Comparison of ENCODE assay signal across 20 mouse cellular contexts in the genomic region with DNA sequence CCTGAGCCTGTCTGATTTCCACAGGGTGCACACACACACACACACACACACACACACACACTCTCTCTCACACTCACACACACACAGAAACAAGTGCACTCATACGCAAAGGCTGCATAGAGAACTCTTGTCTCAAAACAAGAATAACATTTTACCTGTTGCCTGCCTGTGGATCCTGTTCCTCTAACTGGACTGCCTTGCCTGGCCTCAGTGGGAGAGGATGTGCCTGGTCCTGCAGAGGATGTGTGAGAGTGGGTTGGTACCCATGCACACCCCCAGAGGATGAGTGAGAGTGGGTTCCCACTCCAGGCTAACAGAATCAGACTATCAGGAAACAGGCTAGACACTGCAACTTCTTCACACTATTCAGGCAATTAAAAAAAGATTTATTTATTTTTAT. TPM values are rescaled to one million over a fixed set of nuclear protein-coding genes. Genes with fewer than 3 reads are reported as not detected.
DNase-seq lines count a peak whose midpoint lies in the region; ATAC-seq and TF ChIP-seq lines count a peak whose summit lies in the region.
"Had no signal": no experiment of that assay in that cellular context is flagged by ENCODE, and none has a peak within 500 bp of the region (broad histone marks: within the 10 kb centered on the region; RNA-seq: fewer than 3 reads in every experiment).

No protein-coding gene starts in this region.

- ATAC-seq in forebrain, embryonic 13.5 days: no peak
- ATAC-seq in liver, embryonic 12.5 days: no peak
- ATAC-seq: activated CD4-positive, CD25-positive, alpha-beta regulatory T cell, adult 4 months; hindbrain, embryonic 16.5 days; inflammation-experienced regulatory T-cells, adult 6 months; Patski had no signal

- DNase-seq in forebrain, embryonic 10.5 days (ENCODE audit: extremely low spot score, low spot score): no peak
- DNase-seq in liver: no peak
- no peak for DNase-seq in testis, postnatal 14 days (ENCODE audit: low spot score)
- no peak for DNase-seq in adrenal gland, postnatal 36 days
- DNase-seq: adrenal gland, postnatal 25 days; cerebellum, adult 11-12 months; cerebellum, postnatal 10 days; gastrocnemius, postnatal 25 days; heart, postnatal 36 days had no signal

- TF ChIP-seq CTCF in testis, adult 2 months (IDR thresholded peaks at IDR 0.05; ENCODE audit: control insufficient read depth, insufficient read depth, insufficient replicate concordance, low read depth, low read length): no peak

- peaks cover 11% of the 10 kb centered on the region; the same call in 1 of the 2 replicates for H3K27me3 ChIP-seq in forebrain, embryonic 10.5 days (ENCODE audit: poor library complexity, severe bottlenecking)
- no peaks in the 10 kb centered on the region for H3K27me3 ChIP-seq in forebrain, embryonic 13.5 days
- H3K27me3 ChIP-seq in liver, embryonic 12.5 days (replicated peaks): no peaks in the 10 kb centered on the region
- no peaks in the 10 kb centered on the region for H3K27me3 ChIP-seq in testis, adult 2 months (ENCODE audit: control insufficient read depth, insufficient read depth, low read length)
- H3K27me3 ChIP-seq: CH12.LX; embryonic facial prominence, embryonic 15.5 days; heart, embryonic 13.5 days; Patski had no signal

- H3K4me1 ChIP-seq in forebrain, embryonic 10.5 days: peaks cover 18% of the 10 kb centered on the region
- peaks cover 19% of the 10 kb centered on the region for H3K4me1 ChIP-seq in forebrain, embryonic 13.5 days
- peaks cover 30% of the 10 kb centered on the region for H3K4me1 ChIP-seq in liver, embryonic 12.5 days
- peaks cover 20% of the 10 kb centered on the region for H3K4me1 ChIP-seq in testis, adult 2 months (ENCODE audit: control insufficient read depth, insufficient read depth, low read length)

- no peak for TF ChIP-seq POLR2A in testis, adult 2 months (IDR thresholded peaks at IDR 0.05; ENCODE audit: control insufficient read depth, low read depth, low read length)

- H3K4me3 ChIP-seq in forebrain, embryonic 10.5 days: 0 out of 2 replicates have a peak overlapping the region, but pooled peaks have one; percentile 58
- H3K4me3 ChIP-seq in forebrain, embryonic 13.5 days: no peak overlapping the region
- H3K4me3 ChIP-seq in liver, embryonic 12.5 days: no peak overlapping the region
- H3K4me3 ChIP-seq in testis, adult 2 months (ENCODE audit: control insufficient read depth, low read depth, low read length): peak overlapping the region; percentile 31; the same call in 1 of the 2 replicates

- WGBS in forebrain, embryonic 10.5 days: 94% methylated on average over 1 of the region's 1 CpGs
- WGBS in forebrain, embryonic 13.5 days: 92% methylated on average over 1 of the region's 1 CpGs
- WGBS in liver, embryonic 12.5 days (ENCODE audit: insufficient replicate concordance): 95% methylated on average over 1 of the region's 1 CpGs

- H3K4me2 ChIP-seq in forebrain, embryonic 13.5 days: no peak overlapping the region
- H3K4me2 ChIP-seq in liver, embryonic 12.5 days: 0 out of 2 replicates have a peak overlapping the region, but pooled peaks have one; percentile 99

- no peak overlapping the region for H3K9ac ChIP-seq in forebrain, embryonic 13.5 days
- H3K9ac ChIP-seq in liver, embryonic 12.5 days: no peak overlapping the region
- H3K9ac ChIP-seq: embryonic facial prominence, embryonic 15.5 days; heart, embryonic 13.5 days; hindbrain, embryonic 12.5 days had no signal

- no peak overlapping the region for H3K27ac ChIP-seq in forebrain, embryonic 10.5 days
- no peak overlapping the region for H3K27ac ChIP-seq in forebrain, embryonic 13.5 days
- H3K27ac ChIP-seq in liver, embryonic 12.5 days: no peak overlapping the region
- no peak overlapping the region for H3K27ac ChIP-seq in testis, adult 2 months (ENCODE audit: control insufficient read depth, insufficient read depth, low read depth, low read length)
- H3K27ac ChIP-seq: heart, embryonic 13.5 days; hindbrain, embryonic 12.5 days had no signal

- peaks cover 54% of the 10 kb centered on the region for H3K36me3 ChIP-seq in forebrain, embryonic 10.5 days (replicated peaks)
- peaks cover 47% of the 10 kb centered on the region for H3K36me3 ChIP-seq in forebrain, embryonic 13.5 days (ENCODE audit: poor library complexity, severe bottlenecking)
- peaks cover 42% of the 10 kb centered on the region for H3K36me3 ChIP-seq in liver, embryonic 12.5 days
- H3K36me3 ChIP-seq in testis, adult 2 months (ENCODE audit: control insufficient read depth, insufficient read depth, low read length): no peaks in the 10 kb centered on the region

- H3K9me3 ChIP-seq in forebrain, embryonic 10.5 days: no peaks in the 10 kb centered on the region
- no peaks in the 10 kb centered on the region for H3K9me3 ChIP-seq in forebrain, embryonic 13.5 days (replicated peaks)
- H3K9me3 ChIP-seq in liver, embryonic 12.5 days (replicated peaks): no peaks in the 10 kb centered on the region
- H3K9me3 ChIP-seq: embryonic facial prominence, embryonic 15.5 days; heart, embryonic 13.5 days; hindbrain, embryonic 12.5 days had no signal

RNA-seq across cellular contexts. Expression of a gene that starts 1.4 kb away (rescaled TPM):
- polyA plus RNA-seq in forebrain, embryonic 10.5 days (2016; fragmentation: Nextera tagmentation; extraction: Ambion mirVana): 4.3 and 4.6 TPM in 2 replicates
- polyA plus RNA-seq in forebrain, embryonic 13.5 days (2015; fragmentation: Nextera tagmentation; extraction: Ambion mirVana): 11.0 and 12.1 TPM in 2 replicates
- 5.0 and 5.4 TPM in 2 replicates for polyA plus RNA-seq in liver, embryonic 12.5 days (2016; fragmentation: Nextera tagmentation; extraction: Ambion mirVana)
- 74.3 and 82.9 TPM in 2 replicates for polyA plus RNA-seq in testis, adult 2 months (2012; rRNA removed)
- 10 to 100 TPM; 27.1 to 28.3 TPM for total RNA-seq in adrenal gland, postnatal 36 days (2021)

RNA-seq across cellular contexts. Expression of a gene that starts 1.5 kb away (rescaled TPM):
- 15.2 and 16.1 TPM in 2 replicates for polyA plus RNA-seq in forebrain, embryonic 10.5 days (2016; fragmentation: Nextera tagmentation; extraction: Ambion mirVana)
- 14.8 and 17.5 TPM in 2 replicates for polyA plus RNA-seq in forebrain, embryonic 13.5 days (2015; fragmentation: Nextera tagmentation; extraction: Ambion mirVana)
- polyA plus RNA-seq in liver, embryonic 12.5 days (2016; fragmentation: Nextera tagmentation; extraction: Ambion mirVana): 5.3 and 5.6 TPM in 2 replicates
- polyA plus RNA-seq in testis, adult 2 months (2012; rRNA removed): 33.9 and 37.5 TPM in 2 replicates
- total RNA-seq in adrenal gland, postnatal 36 days (2021): 1 to 10 TPM; 7.8 to 8.5 TPM

RNA-seq across cellular contexts. Expression of a gene that starts 9.0 kb away (rescaled TPM):
- 40.7 and 44.2 TPM in 2 replicates for polyA plus RNA-seq in forebrain, embryonic 10.5 days (2016; fragmentation: Nextera tagmentation; extraction: Ambion mirVana)
- 53.0 and 65.1 TPM in 2 replicates for polyA plus RNA-seq in forebrain, embryonic 13.5 days (2015; fragmentation: Nextera tagmentation; extraction: Ambion mirVana)
- polyA plus RNA-seq in liver, embryonic 12.5 days (2016; fragmentation: Nextera tagmentation; extraction: Ambion mirVana): 30.3 and 31.4 TPM in 2 replicates
- 39.9 and 47.0 TPM in 2 replicates for polyA plus RNA-seq in testis, adult 2 months (2012; rRNA removed)
- 10 to 100 TPM; 46.2 to 55.4 TPM for total RNA-seq in adrenal gland, postnatal 36 days (2021)

RNA-seq across cellular contexts. Expression of a gene that starts 12.5 kb away (rescaled TPM):
- polyA plus RNA-seq in forebrain, embryonic 10.5 days (2016; fragmentation: Nextera tagmentation; extraction: Ambion mirVana): 96.1 and 96.7 TPM in 2 replicates
- polyA plus RNA-seq in forebrain, embryonic 13.5 days (2015; fragmentation: Nextera tagmentation; extraction: Ambion mirVana): 114 and 122 TPM in 2 replicates
- 51.9 and 55.1 TPM in 2 replicates for polyA plus RNA-seq in liver, embryonic 12.5 days (2016; fragmentation: Nextera tagmentation; extraction: Ambion mirVana)
- 51.9 and 52.2 TPM in 2 replicates for polyA plus RNA-seq in testis, adult 2 months (2012; rRNA removed)
- total RNA-seq in adrenal gland, postnatal 36 days (2021): 10 to 100 TPM; 68.8 to 70.8 TPM

RNA-seq across cellular contexts. Expression of a gene that starts 12.5 kb away (rescaled TPM):
- 16.1 and 16.3 TPM in 2 replicates for polyA plus RNA-seq in forebrain, embryonic 10.5 days (2016; fragmentation: Nextera tagmentation; extraction: Ambion mirVana)
- 20.2 and 22.5 TPM in 2 replicates for polyA plus RNA-seq in forebrain, embryonic 13.5 days (2015; fragmentation: Nextera tagmentation; extraction: Ambion mirVana)
- polyA plus RNA-seq in liver, embryonic 12.5 days (2016; fragmentation: Nextera tagmentation; extraction: Ambion mirVana): 5.8 and 6.7 TPM in 2 replicates
- 0.58 and 0.80 TPM in 2 replicates for polyA plus RNA-seq in testis, adult 2 months (2012; rRNA removed)
- 1 to 10 TPM; 3.5 to 6.7 TPM for total RNA-seq in adrenal gland, postnatal 36 days (2021)

Comparison
In these comparisons a context has a peak if more than half of its experiments do, and no peak if none do; other contexts are left out.
1. H3K4me3 ChIP-seq: peak in forebrain, embryonic 10.5 days (single experiment) and testis, adult 2 months (single experiment); none in forebrain, embryonic 13.5 days (single experiment) and liver, embryonic 12.5 days (single experiment).